Mouse (Mus musculus) CH12.LX (cell line): ENCODE data around the gene Zfp784. TPM values are rescaled to one million over a fixed set of nuclear protein-coding genes. Genes with fewer than 3 reads are reported as not detected.
A peak's percentile ranks its signal among the peaks of the same experiment; 100 is the strongest.

Experiments
- DNase-seq: peaks from one replicate; pipeline ENCODE4 v3.0.0-alpha.2; 2013; ENCODE audit errors: extremely low read depth
- H3K27ac ChIP-seq: 2 replicates; pipeline ENCODE4 v1.5.1; 2012; ENCODE audit warnings: low read depth, mild to moderate bottlenecking, control low read depth, moderate library complexity; ENCODE audit not compliant: insufficient read depth
- H3K27me3 ChIP-seq: replicated peaks from 2 replicates; pipeline ENCODE3; 2012; ENCODE audit warnings: inconsistent platforms
- H3K36me3 ChIP-seq, 2 experiments: replicated peaks in 1 of 2; 2 replicates each; pipeline versions ENCODE3 to v1.6.1; 2012; ENCODE audit warnings: inconsistent platforms in 1 of 2, low read length in 1 of 2, mild to moderate bottlenecking in 1 of 2, mixed read lengths in 1 of 2, moderate library complexity in 1 of 2; ENCODE audit not compliant: control insufficient read depth in 1 of 2, insufficient read depth in 1 of 2
- H3K4me1 ChIP-seq, 2 experiments: 2 replicates each; pipeline ENCODE4 v1.6.1; 2012; ENCODE audit warnings: inconsistent platforms in 1 of 2, moderate library complexity in 1 of 2; ENCODE audit not compliant: insufficient read depth in 2 of 2, control insufficient read depth in 1 of 2
- H3K4me2 ChIP-seq: 2 replicates; pipeline ENCODE4 v1.6.1; 2012; ENCODE audit warnings: low read depth, mild to moderate bottlenecking, control low read depth; ENCODE audit not compliant: poor library complexity, insufficient read depth, severe bottlenecking
- H3K4me3 ChIP-seq, 3 experiments: fragments of 150-350 bp in 1 of 3; sonication (generic) in 1 of 3; replicated peaks in 1 of 3; 2 replicates each; pipeline versions ENCODE3 to v1.5.1; 2011 to 2012; ENCODE audit warnings: low read depth in 2 of 3, low read length in 2 of 3, mild to moderate bottlenecking in 2 of 3, moderate library complexity in 2 of 3, control low read depth in 1 of 3, improper control_type of control experiment in 1 of 3, inconsistent platforms in 1 of 3, mixed read lengths in 1 of 3; ENCODE audit not compliant: poor library complexity in 1 of 3
- H3K79me2 ChIP-seq: replicated peaks from 2 replicates; pipeline ENCODE4 v1.6.1; 2012; ENCODE audit warnings: mild to moderate bottlenecking, moderate library complexity; ENCODE audit not compliant: control insufficient read depth, poor library complexity, insufficient read depth, severe bottlenecking; ENCODE audit errors: extremely low read depth
- H3K9ac ChIP-seq: 2 replicates; pipeline ENCODE4 v1.6.1; 2012; ENCODE audit warnings: low read depth, mild to moderate bottlenecking, control low read depth, moderate library complexity; ENCODE audit not compliant: insufficient read depth
- H3K9me3 ChIP-seq: replicated peaks from 2 replicates; pipeline ENCODE3; 2012; ENCODE audit warnings: low read length, inconsistent platforms, mixed read lengths
- CHD1 ChIP-seq: IDR thresholded peaks from 2 replicates; pipeline ENCODE4 v1.6.1; 2012; ENCODE audit warnings: low read depth, low read length, improper control_type of control experiment, inconsistent platforms
- CHD2 ChIP-seq: IDR thresholded peaks from 2 replicates; pipeline ENCODE4 v1.6.1; 2011; ENCODE audit warnings: low read length, improper control_type of control experiment
- CTCF ChIP-seq, 2 experiments: IDR thresholded peaks in 1 of 2; conservative IDR thresholded peaks in 1 of 2; 2 replicates each; pipeline ENCODE4 v1.5.1; 2011 to 2012; ENCODE audit warnings: low read depth in 2 of 2, low read length in 2 of 2, improper control_type of control experiment in 1 of 2, inconsistent platforms in 1 of 2, mild to moderate bottlenecking in 1 of 2, moderate library complexity in 1 of 2
- ELF1 ChIP-seq: IDR thresholded peaks from 2 replicates; pipeline ENCODE4 v1.6.1; 2014; ENCODE audit warnings: low read depth, mild to moderate bottlenecking, inconsistent platforms, low read length, improper control_type of control experiment
- ETS1 ChIP-seq: conservative IDR thresholded peaks from 2 replicates; pipeline ENCODE4 v1.6.1; 2012; ENCODE audit warnings: low read depth, mild to moderate bottlenecking, inconsistent platforms, low read length, improper control_type of control experiment, moderate library complexity
- GABPA ChIP-seq: IDR thresholded peaks from 2 replicates; pipeline ENCODE4 v1.6.1; 2012; ENCODE audit warnings: low read depth, low read length, improper control_type of control experiment, inconsistent platforms; ENCODE audit not compliant: insufficient replicate concordance
- IRF4 ChIP-seq: IDR thresholded peaks from 2 replicates; pipeline ENCODE4 v1.6.1; 2014; ENCODE audit warnings: low read depth, mild to moderate bottlenecking, inconsistent platforms, low read length, improper control_type of control experiment
- JUN ChIP-seq: IDR thresholded peaks from 2 replicates; pipeline ENCODE4 v1.6.1; 2011; ENCODE audit warnings: low read depth, mild to moderate bottlenecking, low read length, improper control_type of control experiment, moderate library complexity; ENCODE audit not compliant: insufficient read depth
- JUND ChIP-seq: conservative IDR thresholded peaks from 2 replicates; pipeline ENCODE4 v1.6.1; 2011; ENCODE audit warnings: low read depth, low read length, improper control_type of control experiment
- KAT2A ChIP-seq: IDR thresholded peaks from 2 replicates; pipeline ENCODE4 v1.6.1; 2012; ENCODE audit warnings: low read length, improper control_type of control experiment, inconsistent platforms; ENCODE audit not compliant: insufficient replicate concordance
- MAFK ChIP-seq: IDR thresholded peaks from 2 replicates; pipeline ENCODE4 v1.6.1; 2011; ENCODE audit warnings: low read length, improper control_type of control experiment; ENCODE audit not compliant: insufficient replicate concordance
- MAZ ChIP-seq: IDR thresholded peaks from 2 replicates; pipeline ENCODE4 v1.6.1; 2012; ENCODE audit warnings: low read depth, mild to moderate bottlenecking, inconsistent platforms, low read length, improper control_type of control experiment, moderate library complexity
- MEF2A ChIP-seq: IDR thresholded peaks from 2 replicates; pipeline ENCODE4 v1.6.1; 2014; ENCODE audit warnings: low read depth, mild to moderate bottlenecking, inconsistent platforms, low read length, improper control_type of control experiment, borderline replicate concordance
- MXI1 ChIP-seq: IDR thresholded peaks from 2 replicates; pipeline ENCODE4 v1.6.1; 2011; ENCODE audit warnings: mild to moderate bottlenecking, low read depth, low read length, improper control_type of control experiment
- MYC ChIP-seq: IDR thresholded peaks from 2 replicates; pipeline ENCODE4 v1.6.1; 2011; ENCODE audit warnings: low read depth, mild to moderate bottlenecking, improper control_type of control experiment, low read length
- NRF1 ChIP-seq: IDR thresholded peaks from 2 replicates; pipeline ENCODE4 v1.6.1; 2014; ENCODE audit warnings: low read depth, mild to moderate bottlenecking, inconsistent platforms, low read length, improper control_type of control experiment, moderate library complexity
- POLR2A ChIP-seq: IDR thresholded peaks from 2 replicates; pipeline ENCODE4 v1.6.1; 2011; ENCODE audit warnings: low read depth, mild to moderate bottlenecking, improper control_type of control experiment, low read length
- POLR2AphosphoS2 ChIP-seq: IDR thresholded peaks from 2 replicates; pipeline ENCODE4 v1.6.1; 2011; ENCODE audit warnings: low read depth, low read length, improper control_type of control experiment
- RAD21 ChIP-seq: IDR thresholded peaks from 2 replicates; pipeline ENCODE4 v1.6.1; 2011; ENCODE audit warnings: low read depth, mild to moderate bottlenecking, low read length, improper control_type of control experiment, moderate library complexity
- SIN3A ChIP-seq: IDR thresholded peaks from 2 replicates; pipeline ENCODE4 v1.6.1; 2012; ENCODE audit warnings: low read length, improper control_type of control experiment, inconsistent platforms
- SMC3 ChIP-seq: IDR thresholded peaks from 2 replicates; pipeline ENCODE4 v1.6.1; 2011; ENCODE audit warnings: low read depth, low read length, improper control_type of control experiment
- TBP ChIP-seq: conservative IDR thresholded peaks from 2 replicates; pipeline ENCODE4 v1.6.1; 2011; ENCODE audit warnings: low read depth, low read length, improper control_type of control experiment
- TCF12 ChIP-seq: IDR thresholded peaks from 2 replicates; pipeline ENCODE4 v1.6.1; 2014; ENCODE audit warnings: low read depth, mild to moderate bottlenecking, inconsistent platforms, low read length, improper control_type of control experiment
- USF1 ChIP-seq: IDR thresholded peaks from 2 replicates; pipeline ENCODE4 v1.6.1; 2014; ENCODE audit warnings: low read depth, mild to moderate bottlenecking, inconsistent platforms, low read length, improper control_type of control experiment
- USF2 ChIP-seq: conservative IDR thresholded peaks from 2 replicates; pipeline ENCODE4 v1.6.1; 2011; ENCODE audit warnings: low read depth, low read length, improper control_type of control experiment
- ZC3H11A ChIP-seq: IDR thresholded peaks from 2 replicates; pipeline ENCODE4 v1.6.1; 2012; ENCODE audit warnings: low read depth, mild to moderate bottlenecking, inconsistent platforms, low read length, improper control_type of control experiment
- ZKSCAN1 ChIP-seq: IDR thresholded peaks from 2 replicates; pipeline ENCODE4 v1.6.1; 2012; ENCODE audit warnings: low read depth, inconsistent platforms, low read length, improper control_type of control experiment, borderline replicate concordance
- ZNF384 ChIP-seq: IDR thresholded peaks from 2 replicates; pipeline ENCODE4 v1.6.1; 2012; ENCODE audit warnings: low read depth, low read length, improper control_type of control experiment, inconsistent platforms
- dilution Hi-C: fragments of 300-500 bp; cut with MboI; formaldehyde crosslinking; loops from 2 replicates; pipeline ENCODE4 v1.14.3; 2020; ENCODE audit warnings: low sequenced_read_pairs; ENCODE audit not compliant: extremely low pct_unique_long_range_greater_than_20kb, extremely low pct_ligation_motif_present
- in situ Hi-C: fragments of 300-500 bp; cut with MboI; formaldehyde crosslinking; loops from 3 replicates; pipeline ENCODE4 v1.14.3; 2019; ENCODE audit warnings: low sequenced_read_pairs, low pct_ligation_motif_present, low pct_unique_long_range_greater_than_20kb, mixed read lengths
- polyA plus RNA-seq: library from polyadenylated mRNA; unstranded; fragments of >175 nt; gene quantifications from 2 replicates; pipeline ENCODE4 v1.2.1, GENCODE M21; 2012; ENCODE audit warnings: low read depth; ENCODE audit not compliant: insufficient read length
- total RNA-seq, 2 experiments: library from RNA; depleted of rRNA; stranded (reverse); fragments of 300-350 nt in 1 of 2; fragments of >200 nt in 1 of 2; gene quantifications; 2 replicates each; pipeline ENCODE4 v1.2.3; 2012 to 2014

The Zfp784 gene
- total and polyA plus RNA-seq, 3 experiments = 0.53 to 1.5 (median 1.1) TPM

GRCm38 (mm10) chr7:5016057-5016456, 22.2 kb downstream of the Zfp784 start:
- peak overlapping the region; percentile 74 for H3K4me2 ChIP-seq
- TF ChIP-seq CHD1 (no peak), MXI1 (no peak), USF2 (no peak), TBP (no peak), MAZ (no peak), CHD2 (no peak), MAFK (no peak), CTCF (conservative IDR thresholded peaks at IDR 0.05 in 1 of 2, IDR thresholded peaks at IDR 0.05 in 1 of 2; ENCODE audit: low read depth in 2 of 2, low read length in 2 of 2) (no peak), KAT2A (no peak), IRF4 (no peak)
- peak overlapping the region; percentile 90 for H3K27ac ChIP-seq
- peak overlapping the region; percentile 81 for H3K9ac ChIP-seq
- in situ Hi-C loops (no loop called here), dilution Hi-C loops (no loop called here)
- H3K36me3 ChIP-seq = peaks cover 23 to 32% of the 10 kb centered on the region in 2 experiments
- H3K9me3 ChIP-seq = peaks cover 6% of the 10 kb centered on the region
- DNase-seq = no peak
- H3K27me3 ChIP-seq = no peaks in the 10 kb centered on the region
- peaks cover 12% of the 10 kb centered on the region for H3K79me2 ChIP-seq
- peak overlapping the region; percentile 44 to 73 (median 61) for H3K4me3 ChIP-seq
- H3K4me1 ChIP-seq = peaks cover 4 to 37% of the 10 kb centered on the region in 2 experiments

- peaks cover 6% of the 10 kb centered on the region for H3K9me3 ChIP-seq
- H3K79me2 ChIP-seq = peaks cover 6% of the 10 kb centered on the region; the same call in 1 of the 2 replicates
- in situ Hi-C loops (no loop called here), dilution Hi-C loops (no loop called here)
- H3K4me3 ChIP-seq = peak within 1 kb of the TSS; percentile 75 to 81 (median 78)
- H3K4me2 ChIP-seq = peak within 1 kb of the TSS; percentile 74
- H3K4me1 ChIP-seq = peaks cover 4 to 37% of the 10 kb centered on the region in 2 experiments
- peak within 1 kb of the TSS; percentile 90 for H3K27ac ChIP-seq
- no peaks in the 10 kb centered on the region for H3K27me3 ChIP-seq
- peak within 1 kb of the TSS; percentile 97 for H3K9ac ChIP-seq
- H3K36me3 ChIP-seq = peaks cover 28 to 39% of the 10 kb centered on the region in 2 experiments
- DNase-seq = peak; percentile 94
- TF ChIP-seq USF2 (no peak), CTCF (conservative IDR thresholded peaks at IDR 0.05 in 1 of 2, IDR thresholded peaks at IDR 0.05 in 1 of 2; ENCODE audit: low read depth in 2 of 2, low read length in 2 of 2) (no peak), MEF2A (no peak; the same call in 1 of the 2 replicates), GABPA (no peak), CHD1 (no peak), TBP (no peak), RAD21 (no peak), ZNF384 (no peak), CHD2 (0 out of 2 replicates have a peak, but pooled peaks have one; percentile 55), JUN (no peak), ZKSCAN1 (no peak), ELF1 (peak; percentile 54), SIN3A (peak; percentile 54; the same call in 1 of the 2 replicates), ZC3H11A (no peak), NRF1 (peak; percentile 65), MAZ (peak; percentile 91), USF1 (no peak), POLR2A (peak; percentile 68; the same call in 1 of the 2 replicates), MAFK (no peak), MXI1 (peak; percentile 66), POLR2AphosphoS2 (no peak), TCF12 (peak; percentile 19; the same call in 1 of the 2 replicates), JUND (no peak), ETS1 (no peak), IRF4 (0 out of 2 replicates have a peak, but pooled peaks have one; percentile 16), MYC (0 out of 2 replicates have a peak, but pooled peaks have one; percentile 46), SMC3 (no peak)
Measured at GRCm38 (mm10) chr7:5015118-5016001, 22.9 kb downstream of the Zfp784 start, which contains the start of gene Gm44973. TSS of gene Gm44973 (plus strand) at chr7:5015496.
